Mouse (Mus musculus) stomach, embryonic 15.5 days (tissue): ENCODE results near the gene Tns2. TPM values are rescaled to one million over a fixed set of nuclear protein-coding genes. Genes with fewer than 3 reads are reported as not detected.

Source experiments
- ATAC-seq: fragments of 200-750 bp; cut with Nextera tagmentation; 2 replicates; pipeline ENCODE4 v1.8.0; 2017; ENCODE audit warnings: low read depth, moderate number of reproducible peaks, moderate TSS enrichment; ENCODE audit not compliant: insufficient read depth, low FRiP score
- H3K27ac ChIP-seq: fragments of 300-500 bp; sonication (generic); 2 replicates; pipeline ENCODE4 v1.5.1; 2015; ENCODE audit warnings: mild to moderate bottlenecking, inconsistent platforms
- H3K27me3 ChIP-seq: fragments of 300-500 bp; sonication (generic); replicated peaks from 2 replicates; pipeline ENCODE4 v1.6.1; 2015; ENCODE audit warnings: inconsistent platforms
- H3K36me3 ChIP-seq: fragments of 300-500 bp; sonication (generic); 2 replicates; pipeline ENCODE4 v1.6.1; 2015; ENCODE audit warnings: inconsistent platforms
- H3K4me1 ChIP-seq: fragments of 300-500 bp; sonication (generic); 2 replicates; pipeline ENCODE4 v1.6.1; 2015; ENCODE audit warnings: inconsistent platforms
- H3K4me2 ChIP-seq: fragments of 300-500 bp; sonication (generic); 2 replicates; pipeline ENCODE4 v1.6.1; 2015; ENCODE audit warnings: mild to moderate bottlenecking, inconsistent platforms
- H3K4me3 ChIP-seq: fragments of 300-500 bp; sonication (generic); replicated peaks from 2 replicates; pipeline ENCODE4 v1.5.1; 2015; ENCODE audit warnings: inconsistent platforms
- H3K9ac ChIP-seq: fragments of 300-500 bp; sonication (generic); 2 replicates; pipeline ENCODE4 v1.6.1; 2015; ENCODE audit warnings: inconsistent platforms
- H3K9me3 ChIP-seq: fragments of 300-500 bp; sonication (generic); 2 replicates; pipeline ENCODE4 v1.6.1; 2016; ENCODE audit warnings: inconsistent platforms
- WGBS: fragments of 180-500 bp; shearing (Covaris S2); methylation state at CpG from one replicate; pipeline ENCODE4 v1.1.7; 2015; 5-methylcytosine and 5-hydroxymethylcytosine counted together
- polyA plus RNA-seq: library from polyadenylated mRNA; unstranded; fragments of >200 nt; fragmentation: Nextera tagmentation; extraction: Ambion mirVana; gene quantifications from 2 replicates; pipeline ENCODE4 v1.2.1, GENCODE M21; 2015

Tns2 gene
- polyA plus RNA-seq, 1 experiment from 2014 or later: 34.7 TPM

DNA sequence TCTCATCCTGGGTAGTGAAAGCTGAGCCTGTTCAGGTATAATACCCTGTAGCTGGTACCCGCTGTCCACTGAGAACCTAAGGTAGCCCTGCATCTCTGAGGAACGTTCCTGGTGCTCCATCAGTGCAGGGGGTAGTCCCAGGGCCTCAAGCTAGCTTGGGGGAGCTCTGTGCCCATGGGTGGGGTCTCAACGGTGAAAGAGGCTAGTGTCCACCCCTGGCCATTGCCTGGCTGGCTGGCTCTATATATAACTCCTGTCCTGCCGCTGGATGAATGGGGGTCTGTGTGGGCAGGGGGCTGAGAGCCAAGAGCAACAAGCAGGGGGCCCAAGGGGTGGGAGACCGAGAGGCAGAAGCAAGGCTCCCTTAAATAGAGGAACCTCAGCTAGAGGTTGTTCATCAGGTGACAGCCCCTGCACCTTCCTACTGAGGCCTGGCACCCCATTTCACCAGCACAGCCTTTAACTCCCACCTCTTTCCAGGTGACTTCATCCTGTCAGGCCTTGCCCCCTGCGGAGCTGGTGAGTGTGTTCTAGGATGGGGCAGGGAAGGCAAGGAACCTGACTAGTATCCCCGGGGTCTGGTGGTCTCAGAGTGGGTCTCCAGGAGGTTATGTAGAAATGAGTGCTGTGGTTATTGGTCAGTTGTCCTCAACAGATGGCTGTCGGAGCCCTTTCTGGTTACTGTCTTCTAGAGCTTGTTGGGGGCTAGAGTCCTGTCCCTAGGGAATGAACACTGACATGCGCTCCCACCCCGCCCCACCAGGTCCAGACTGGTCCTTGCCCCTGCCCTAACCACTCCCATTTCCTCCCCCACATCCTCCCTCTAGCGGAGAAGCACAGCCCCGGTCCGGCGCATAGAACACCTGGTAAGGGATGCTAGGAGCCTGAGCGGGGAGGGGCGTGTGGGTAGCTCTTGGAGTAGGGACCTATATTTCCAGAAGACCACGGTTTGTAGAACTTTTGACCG, 5.8 kb downstream of the Tns2 start:
- H3K9ac ChIP-seq: no peak overlapping the region
- peaks cover 76% of the 10 kb centered on the region for H3K4me1 ChIP-seq
- 45% methylated on average over 18 of the region's 18 CpGs for WGBS
- H3K4me3 ChIP-seq: no peak overlapping the region; the same call in 1 of the 2 replicates
- peak overlapping the region; percentile 51 for H3K4me2 ChIP-seq
- peaks cover 21% of the 10 kb centered on the region for H3K36me3 ChIP-seq
- no peak for ATAC-seq
- no peaks in the 10 kb centered on the region for H3K9me3 ChIP-seq
- H3K27me3 ChIP-seq: no peaks in the 10 kb centered on the region
- no peak overlapping the region for H3K27ac ChIP-seq

DNA sequence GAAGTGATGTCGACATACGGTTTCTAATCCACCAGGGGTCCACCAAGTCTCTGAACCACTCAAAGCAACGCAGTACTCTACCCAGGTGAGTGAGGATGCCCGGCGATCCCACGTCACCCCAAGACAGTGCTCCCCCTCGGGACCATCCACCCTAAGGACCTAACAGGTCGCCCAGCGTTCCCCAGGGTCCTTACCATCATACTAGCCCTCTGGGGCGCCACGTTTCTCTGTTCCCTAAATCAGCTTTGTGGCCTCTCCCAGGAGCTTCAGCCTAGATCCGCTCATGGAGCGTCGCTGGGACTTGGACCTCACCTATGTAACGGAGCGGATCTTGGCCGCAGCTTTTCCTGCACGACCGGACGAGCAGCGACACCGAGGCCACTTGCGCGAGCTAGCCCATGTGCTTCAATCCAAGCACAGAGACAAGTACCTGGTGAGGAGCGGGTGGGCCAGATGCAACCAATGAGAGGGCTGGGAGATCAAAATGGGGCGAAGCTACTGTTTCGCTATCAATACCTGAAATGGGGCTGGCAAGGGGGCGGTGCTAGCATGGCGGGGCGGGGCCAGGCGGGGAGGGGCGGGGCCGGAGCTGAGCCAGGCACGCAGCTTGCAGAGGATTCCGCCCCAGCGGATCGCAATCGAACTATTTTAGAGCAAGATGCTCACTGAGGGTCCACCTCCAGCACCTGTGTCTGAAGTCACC, 6.7 kb downstream of the Tns2 start:
- H3K27ac ChIP-seq: no peak overlapping the region
- WGBS: 29% methylated on average over 38 of the region's 38 CpGs
- peak overlapping the region; percentile 28 for H3K4me3 ChIP-seq
- no peaks in the 10 kb centered on the region for H3K27me3 ChIP-seq
- H3K9ac ChIP-seq: no peak overlapping the region
- peak overlapping the region; percentile 51 for H3K4me2 ChIP-seq
- peaks cover 26% of the 10 kb centered on the region for H3K36me3 ChIP-seq
- no peaks in the 10 kb centered on the region for H3K9me3 ChIP-seq
- ATAC-seq: no peak
- peaks cover 68% of the 10 kb centered on the region for H3K4me1 ChIP-seq

DNA sequence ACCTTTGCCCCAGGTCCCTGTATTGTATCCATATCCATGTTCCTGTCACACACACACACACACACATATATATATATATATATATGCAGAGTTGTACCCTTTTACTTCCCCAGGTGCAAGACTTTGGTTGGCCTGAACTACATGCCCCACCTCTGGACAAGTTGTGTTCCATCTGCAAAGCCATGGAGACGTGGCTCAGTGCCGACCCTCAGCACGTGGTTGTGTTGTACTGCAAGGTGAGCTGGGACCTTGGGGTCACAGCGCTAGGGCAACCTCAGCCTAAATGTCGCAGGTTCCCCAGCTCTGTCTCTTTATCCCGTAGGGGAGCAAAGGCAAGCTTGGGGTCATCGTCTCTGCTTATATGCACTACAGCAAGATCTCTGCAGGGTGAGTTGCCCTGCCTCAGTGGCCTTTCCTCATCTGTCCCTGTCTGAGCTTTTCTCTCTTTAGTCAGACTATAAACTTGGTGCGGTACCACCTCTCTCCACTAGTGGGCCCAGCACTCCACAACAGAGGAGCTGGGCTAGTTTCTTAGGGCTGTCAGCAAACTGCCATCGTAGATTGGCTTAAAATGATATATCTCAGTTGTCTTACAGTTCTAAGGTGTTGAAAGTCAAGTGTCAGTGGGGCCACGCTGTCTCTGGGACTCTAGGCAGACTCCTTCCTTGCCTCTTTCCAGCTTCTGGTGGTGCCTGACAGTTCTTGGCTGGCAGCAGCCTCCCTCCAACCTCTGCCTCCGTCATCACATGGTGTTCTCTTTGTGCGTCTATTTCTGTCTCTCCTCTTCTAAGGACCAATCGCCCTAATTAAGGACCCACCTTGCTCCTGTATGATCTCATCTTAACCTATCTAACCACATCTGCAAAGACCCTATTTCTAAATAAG, 7.7 kb downstream of the Tns2 start:
- no peak for ATAC-seq
- Histone ChIP-seq H3K9me3 (no peaks in the 10 kb centered on the region), H3K27me3 (no peaks in the 10 kb centered on the region), H3K9ac (no peak overlapping the region), H3K4me3 (no peak overlapping the region), H3K27ac (no peak overlapping the region), H3K4me1 (peaks cover 58% of the 10 kb centered on the region), H3K4me2 (no peak overlapping the region), H3K36me3 (peaks cover 35% of the 10 kb centered on the region)
- 49% methylated on average over 13 of the region's 13 CpGs for WGBS

DNA sequence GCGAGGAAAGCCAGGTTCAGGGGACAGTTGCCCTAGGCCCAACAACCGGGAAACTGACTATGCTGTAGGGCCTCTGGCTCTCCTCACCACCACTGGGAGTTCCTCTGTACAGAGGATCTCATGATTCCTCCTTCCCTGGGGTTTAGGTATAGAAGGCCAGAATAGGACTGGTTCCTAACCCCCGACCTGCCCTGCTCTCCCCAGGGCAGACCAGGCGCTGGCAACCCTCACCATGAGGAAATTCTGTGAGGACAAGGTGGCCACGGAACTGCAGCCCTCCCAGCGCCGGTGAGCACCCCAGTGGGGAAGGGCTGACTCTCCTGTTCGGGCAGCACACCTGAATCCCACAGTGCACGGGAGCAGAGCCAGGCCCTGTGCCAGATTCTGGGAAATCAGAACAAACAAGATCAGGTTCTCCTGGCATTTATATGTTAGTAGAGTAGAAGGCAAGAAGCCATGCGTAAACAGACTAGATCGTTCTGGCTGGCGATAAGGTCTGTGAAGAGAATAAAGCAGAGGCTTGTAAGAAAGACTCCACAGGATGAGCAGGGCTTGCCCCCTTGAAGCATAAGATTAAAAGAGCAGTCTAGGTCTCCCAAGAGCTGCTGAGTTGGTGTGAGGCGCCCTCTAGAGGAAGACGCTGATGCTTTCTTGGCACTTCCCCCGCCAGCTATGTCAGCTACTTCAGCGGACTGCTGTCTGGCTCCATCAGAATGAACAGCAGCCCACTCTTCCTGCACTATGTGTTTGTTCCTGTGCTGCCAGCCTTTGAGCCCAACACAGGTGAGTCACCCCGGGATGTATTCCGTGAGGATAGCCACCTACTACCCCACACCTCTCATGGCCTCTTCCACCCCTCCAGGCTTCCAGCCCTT, 8.7 kb downstream of the Tns2 start:
- Histone ChIP-seq H3K36me3 (peaks cover 43% of the 10 kb centered on the region), H3K4me1 (peaks cover 48% of the 10 kb centered on the region), H3K27ac (no peak overlapping the region), H3K4me3 (no peak overlapping the region), H3K9me3 (no peaks in the 10 kb centered on the region), H3K27me3 (no peaks in the 10 kb centered on the region), H3K4me2 (no peak overlapping the region), H3K9ac (no peak overlapping the region)
- 0 out of 2 replicates have a peak, but pooled peaks have one; percentile 20 for ATAC-seq
- WGBS: 49% methylated on average over 18 of the region's 18 CpGs

DNA sequence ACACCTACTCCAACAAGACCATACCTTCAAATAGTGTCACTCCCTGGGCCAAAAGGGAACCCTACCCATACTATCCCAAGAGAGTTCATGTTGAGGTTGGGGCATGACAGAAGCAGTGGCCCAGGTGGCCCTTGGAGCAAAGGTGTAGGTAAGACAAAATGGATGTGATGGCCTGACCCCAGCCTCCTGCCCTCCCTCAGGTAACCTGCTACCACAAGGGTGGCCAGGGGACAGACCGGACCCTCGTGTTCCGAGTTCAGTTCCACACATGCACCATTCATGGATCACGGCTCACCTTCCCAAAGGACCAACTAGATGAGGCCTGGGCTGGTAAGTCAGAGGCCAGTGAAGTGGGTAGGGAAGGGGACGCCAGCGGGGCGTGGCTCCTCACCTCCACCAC, 10.1 kb downstream of the Tns2 start:
- H3K27me3 ChIP-seq: no peaks in the 10 kb centered on the region
- H3K27ac ChIP-seq: no peak overlapping the region
- H3K4me3 ChIP-seq: no peak overlapping the region
- H3K9ac ChIP-seq: no peak overlapping the region
- ATAC-seq: no peak
- H3K36me3 ChIP-seq: peaks cover 52% of the 10 kb centered on the region
- peaks cover 37% of the 10 kb centered on the region for H3K4me1 ChIP-seq
- H3K9me3 ChIP-seq: no peaks in the 10 kb centered on the region
- no peak overlapping the region for H3K4me2 ChIP-seq
- 89% methylated on average over 7 of the region's 7 CpGs for WGBS

DNA sequence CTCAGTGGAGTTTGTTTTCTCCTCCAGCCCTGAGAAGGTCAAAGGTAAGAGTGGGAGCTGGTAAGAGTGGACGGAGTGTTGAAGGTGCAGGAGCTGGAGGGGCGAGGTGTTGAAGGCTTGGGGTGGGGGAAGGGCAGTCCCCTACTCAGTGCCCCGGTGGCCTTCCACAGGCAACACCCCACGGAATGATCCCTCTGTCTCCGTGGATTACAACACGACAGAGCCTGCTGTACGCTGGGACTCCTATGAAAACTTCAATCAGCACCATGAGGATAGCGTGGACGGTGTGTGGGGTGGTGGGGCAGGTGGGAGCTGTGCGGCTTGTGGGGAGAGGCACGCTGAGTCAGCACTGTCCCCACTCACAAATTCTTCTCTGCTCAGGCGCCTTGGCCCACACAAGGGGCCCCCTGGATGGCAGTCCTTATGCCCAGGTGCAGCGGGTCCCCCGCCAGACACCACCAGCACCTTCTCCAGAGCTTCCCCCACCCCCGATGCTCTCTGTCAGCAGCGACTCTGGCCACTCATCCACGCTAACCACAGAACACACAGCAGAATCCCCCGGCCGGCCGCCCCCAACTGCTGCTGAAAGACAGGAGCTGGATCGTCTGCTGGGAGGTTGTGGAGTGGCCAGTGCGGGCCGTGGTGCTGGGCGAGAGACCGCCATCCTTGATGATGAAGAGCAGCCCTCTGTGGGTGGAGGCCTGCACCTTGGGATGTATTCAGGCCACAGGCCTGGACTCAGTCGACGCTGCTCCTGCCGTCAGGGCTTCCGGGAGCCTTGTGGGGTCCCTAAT, 10.7 kb downstream of the Tns2 start:
- Histone ChIP-seq H3K4me1 (peaks cover 31% of the 10 kb centered on the region), H3K27ac (no peak overlapping the region), H3K9me3 (no peaks in the 10 kb centered on the region), H3K4me3 (no peak overlapping the region), H3K4me2 (no peak overlapping the region), H3K9ac (no peak overlapping the region), H3K36me3 (peaks cover 58% of the 10 kb centered on the region), H3K27me3 (no peaks in the 10 kb centered on the region)
- no peak for ATAC-seq
- 78% methylated on average over 29 of the region's 29 CpGs for WGBS

DNA sequence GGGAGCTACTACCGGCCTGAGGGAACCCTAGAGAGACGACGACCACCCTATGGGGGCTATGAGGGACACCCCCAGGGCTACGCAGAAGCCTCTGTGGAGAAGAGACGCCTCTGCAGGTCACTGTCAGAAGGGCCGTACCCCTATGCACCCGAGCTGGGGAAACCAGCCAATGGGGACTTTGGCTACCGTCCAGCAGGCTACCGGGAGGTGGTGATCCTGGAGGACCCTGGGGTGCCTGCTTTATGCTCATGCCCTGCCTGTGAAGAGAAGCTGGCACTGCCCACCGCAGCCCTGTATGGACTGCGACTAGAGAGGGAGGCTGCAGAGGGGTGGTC, 11.2 kb downstream of the Tns2 start:
- Histone ChIP-seq H3K4me2 (no peak overlapping the region), H3K36me3 (peaks cover 60% of the 10 kb centered on the region), H3K9me3 (no peaks in the 10 kb centered on the region), H3K27ac (no peak overlapping the region), H3K4me1 (peaks cover 28% of the 10 kb centered on the region), H3K9ac (no peak overlapping the region), H3K4me3 (no peak overlapping the region), H3K27me3 (no peaks in the 10 kb centered on the region)
- no peak for ATAC-seq
- 85% methylated on average over 11 of the region's 11 CpGs for WGBS

DNA sequence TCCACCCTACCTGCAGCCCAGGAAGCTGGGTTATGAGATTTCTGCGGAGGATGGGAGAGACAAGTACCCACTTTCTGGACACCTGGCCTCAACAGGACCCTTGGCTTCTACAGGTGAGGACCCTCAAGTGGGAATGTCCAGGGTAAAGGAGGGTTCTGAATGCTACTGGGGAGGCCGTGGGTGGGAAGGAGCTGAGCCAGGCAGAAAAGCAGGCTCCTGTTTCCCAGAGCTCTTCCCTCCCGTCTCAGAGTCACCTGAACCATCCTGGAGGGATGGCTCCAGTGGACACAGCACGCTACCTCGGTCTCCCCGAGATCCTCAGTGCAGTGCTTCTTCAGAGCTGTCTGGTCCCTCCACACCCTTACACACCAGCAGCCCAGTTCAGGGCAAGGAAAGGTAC, 12.0 kb downstream of the Tns2 start:
- H3K9me3 ChIP-seq: no peaks in the 10 kb centered on the region
- no peak overlapping the region for H3K4me2 ChIP-seq
- H3K27ac ChIP-seq: no peak overlapping the region
- H3K4me1 ChIP-seq: peaks cover 27% of the 10 kb centered on the region
- H3K36me3 ChIP-seq: peaks cover 63% of the 10 kb centered on the region
- no peak for ATAC-seq
- H3K27me3 ChIP-seq: no peaks in the 10 kb centered on the region
- H3K4me3 ChIP-seq: no peak overlapping the region
- no peak overlapping the region for H3K9ac ChIP-seq
- 89% methylated on average over 6 of the region's 6 CpGs for whole genome bisulfite sequencing

DNA sequence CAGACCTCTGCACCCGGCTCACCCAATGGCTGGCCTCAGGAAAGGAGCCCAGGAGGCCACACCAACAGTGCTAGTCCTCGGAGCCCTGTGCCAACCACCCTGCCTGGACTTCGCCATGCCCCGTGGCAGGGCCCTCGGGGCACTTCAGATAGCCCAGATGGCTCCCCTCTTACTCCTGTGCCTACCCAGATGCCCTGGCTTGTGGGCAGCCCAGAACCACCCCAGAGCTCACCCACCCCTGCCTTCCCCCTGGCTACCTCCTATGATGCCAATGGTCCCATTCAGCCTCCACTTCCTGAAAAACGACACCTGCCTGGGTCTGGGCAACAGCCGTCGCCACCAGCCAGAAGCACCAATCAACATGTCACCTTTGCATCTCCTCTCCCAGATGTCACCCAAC, 12.6 kb downstream of the Tns2 start:
- Histone ChIP-seq H3K4me3 (no peak overlapping the region), H3K27ac (no peak overlapping the region), H3K9me3 (no peaks in the 10 kb centered on the region), H3K27me3 (no peaks in the 10 kb centered on the region), H3K36me3 (peaks cover 65% of the 10 kb centered on the region), H3K9ac (no peak overlapping the region), H3K4me1 (peaks cover 21% of the 10 kb centered on the region), H3K4me2 (no peak overlapping the region)
- 78% methylated on average over 8 of the region's 8 CpGs for WGBS
- no peak for ATAC-seq

DNA sequence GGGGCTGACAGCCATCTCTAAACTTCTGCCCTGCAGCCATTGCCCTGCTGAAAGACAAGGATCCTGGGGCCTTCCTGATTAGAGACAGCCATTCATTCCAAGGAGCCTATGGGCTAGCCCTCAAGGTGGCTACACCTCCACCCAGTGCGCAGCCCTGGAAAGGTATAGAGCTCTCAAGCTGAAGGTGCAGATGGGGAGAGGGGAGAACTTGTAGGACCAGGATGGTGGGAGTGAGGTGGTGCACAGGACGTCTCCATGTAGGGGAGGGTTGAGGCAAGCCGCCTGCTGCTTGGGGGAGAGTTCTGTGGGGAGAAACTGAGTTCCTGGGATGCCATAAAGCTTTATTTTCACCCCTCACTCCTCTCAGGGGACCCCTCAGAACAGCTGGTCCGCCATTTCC, 13.5 kb downstream of the Tns2 start:
- 77% methylated on average over 4 of the region's 4 CpGs for whole genome bisulfite sequencing
- Histone ChIP-seq H3K36me3 (peaks cover 72% of the 10 kb centered on the region), H3K27me3 (no peaks in the 10 kb centered on the region), H3K9me3 (no peaks in the 10 kb centered on the region), H3K4me3 (no peak overlapping the region), H3K4me1 (peaks cover 18% of the 10 kb centered on the region), H3K27ac (no peak overlapping the region), H3K9ac (no peak overlapping the region), H3K4me2 (no peak overlapping the region)
- ATAC-seq: no peak
